In genomic region chr7:16296766-16297390, GRCm38 (mm10) we compare ENCODE assay signal across 8 mouse cellular contexts. TPM values are rescaled to one million over a fixed set of nuclear protein-coding genes. Genes with fewer than 3 reads are reported as not detected.
DNase-seq lines count a peak whose midpoint lies in the region.

No protein-coding gene starts in this region.

- peak overlapping the region; percentile 83 for H3K27ac ChIP-seq in hindbrain, embryonic 10.5 days

- peaks cover 46% of the 10 kb centered on the region for H3K4me1 ChIP-seq in hindbrain, embryonic 10.5 days (replicated peaks)

- peak; percentile 88 for DNase-seq in MN1 (ENCODE audit: low spot score)
- DNase-seq in cerebellum, adult 8-10 months = peak; percentile 86
- DNase-seq in forelimb bud, embryonic 11.5 days (ENCODE audit: low read depth, low spot score) = peak; percentile 79
- peak; percentile 81 for DNase-seq in hindbrain, embryonic 10.5 days (ENCODE audit: low spot score)
- DNase-seq in layer of hippocampus, postnatal 10 days (ENCODE audit: low spot score in 2 of 2) = peak; percentile 82 to 85
- peak; percentile 93 for DNase-seq in lung, postnatal 25 days (ENCODE audit: low spot score)
- peak; percentile 89 for DNase-seq in retina, adult 2 months (ENCODE audit: low read depth, low spot score)
- DNase-seq in thymus, postnatal 25 days = peak; percentile 89

- no peaks in the 10 kb centered on the region for H3K36me3 ChIP-seq in hindbrain, embryonic 10.5 days

- H3K27me3 ChIP-seq in hindbrain, embryonic 10.5 days (ENCODE audit: insufficient read depth, poor library complexity, severe bottlenecking) = peaks cover 12% of the 10 kb centered on the region

- peak overlapping the region; percentile 53 for H3K4me3 ChIP-seq in hindbrain, embryonic 10.5 days

- no peaks in the 10 kb centered on the region for H3K9me3 ChIP-seq in hindbrain, embryonic 10.5 days

- WGBS in hindbrain, embryonic 10.5 days = 1% methylated on average over 22 of the region's 22 CpGs

RNA-seq across cellular contexts. Expression of gene Ccdc9, which starts 10.3 kb away (rescaled TPM):
- polyA plus RNA-seq in hindbrain, embryonic 10.5 days (2016; fragmentation: Nextera tagmentation; extraction: Ambion mirVana) = 32.2 and 37.4 TPM in 2 replicates
- 10 to 100 TPM; 81.4 to 98.8 TPM for total RNA-seq in layer of hippocampus, postnatal 10 days (2021)

RNA-seq across cellular contexts. Expression of gene Bbc3, which starts 11.3 kb away (rescaled TPM):
- 17.6 and 19.1 TPM in 2 replicates for polyA plus RNA-seq in hindbrain, embryonic 10.5 days (2016; fragmentation: Nextera tagmentation; extraction: Ambion mirVana)
- 10 to 100 TPM; 28.0 to 30.0 TPM for total RNA-seq in layer of hippocampus, postnatal 10 days (2021)

RNA-seq across cellular contexts. Expression of gene Inafm1, which starts 23.5 kb away (rescaled TPM):
- polyA plus RNA-seq in hindbrain, embryonic 10.5 days (2016; fragmentation: Nextera tagmentation; extraction: Ambion mirVana) = 7.7 and 13.0 TPM in 2 replicates
- total RNA-seq in layer of hippocampus, postnatal 10 days (2021) = 10 to 100 TPM; 35.4 to 35.8 TPM

RNA-seq across cellular contexts. Expression of gene C5ar1, which starts 37.5 kb away (rescaled TPM):
- 0.96 and 0.97 TPM in 2 replicates for polyA plus RNA-seq in hindbrain, embryonic 10.5 days (2016; fragmentation: Nextera tagmentation; extraction: Ambion mirVana)
- 1 to 10 TPM; 1.1 to 1.3 TPM for total RNA-seq in layer of hippocampus, postnatal 10 days (2021)

RNA-seq across cellular contexts. Expression of gene C5ar2, which starts 52.9 kb away (rescaled TPM):
- polyA plus RNA-seq in hindbrain, embryonic 10.5 days (2016; fragmentation: Nextera tagmentation; extraction: Ambion mirVana) = 0.05 TPM in 1 of 2 replicates, not detected in the other
- total RNA-seq in layer of hippocampus, postnatal 10 days (2021) = under 1 TPM; 0.33 to 0.37 TPM

Comparison
In these comparisons a context has a peak if more than half of its experiments do, and no peak if none do; other contexts are left out.
1. Peak in every context shown above with its lines: DNase-seq, H3K4me3 ChIP-seq and H3K27ac ChIP-seq.